ENCODE assay signal across 8 mouse cellular contexts in genomic region chr9:44336093-44336406, GRCm38 (mm10). TPM values are rescaled to one million over a fixed set of nuclear protein-coding genes. Genes with fewer than 3 reads are reported as not detected.
DNase-seq lines count a peak whose midpoint lies in the region; ATAC-seq and TF ChIP-seq lines count a peak whose summit lies in the region.

No protein-coding gene starts in this region.

- no peak for ATAC-seq in heart, embryonic 11.5 days (replicated peaks; ENCODE audit: insufficient number of reproducible peaks, low FRiP score, low TSS enrichment)
- ATAC-seq in forebrain, embryonic 14.5 days = no peak
- no peak for ATAC-seq in liver, embryonic 14.5 days (ENCODE audit: insufficient read depth)
- no peak for ATAC-seq in granulocyte monocyte progenitor cell, adult 5-6 weeks (replicated peaks; ENCODE audit: poor library complexity, severe bottlenecking)

- TF ChIP-seq EP300 in ES-Bruce4 (IDR thresholded peaks at IDR 0.05; ENCODE audit: insufficient read depth, low read depth, low read length) = no peak
- peak; percentile 3; the same call in 1 of the 2 replicates for TF ChIP-seq EP300 in liver, embryonic 14.5 days (IDR thresholded peaks at IDR 0.05; ENCODE audit: low read depth)

- TF ChIP-seq POLR2A in ES-Bruce4 (IDR thresholded peaks at IDR 0.05; ENCODE audit: insufficient read depth, low read length) = no peak

- H3K27ac ChIP-seq in heart, embryonic 11.5 days (ENCODE audit: low read depth, low read length) = peak overlapping the region; percentile 94; the same call in 1 of the 2 replicates
- H3K27ac ChIP-seq in ES-Bruce4 (ENCODE audit: insufficient read depth, low read length) = peak overlapping the region; percentile 54
- no peak overlapping the region for H3K27ac ChIP-seq in forebrain, embryonic 14.5 days (ENCODE audit: low read depth, low read length)
- peak overlapping the region; percentile 97 for H3K27ac ChIP-seq in liver, embryonic 14.5 days

- DNase-seq in heart, adult 8-10 months (ENCODE audit: low spot score) = no peak
- no peak for DNase-seq in forebrain, embryonic 14.5 days (ENCODE audit: low spot score)
- DNase-seq in liver, embryonic 14.5 days (ENCODE audit: low read depth in 3 of 3, low spot score in 3 of 3) = no peak
- DNase-seq in adrenal gland, adult 18-20 months (ENCODE audit: low spot score in 2 of 2) = no peak
- no peak for DNase-seq in spleen, adult 18-20 months

- TF ChIP-seq CTCF in ES-Bruce4 (IDR thresholded peaks at IDR 0.05; ENCODE audit: low read depth, low read length) = no peak
- TF ChIP-seq CTCF in liver, embryonic 14.5 days (IDR thresholded peaks at IDR 0.05; ENCODE audit: low read depth) = no peak

- peak overlapping the region; percentile 78 for H3K4me3 ChIP-seq in heart, embryonic 11.5 days (ENCODE audit: low read depth, low read length)
- H3K4me3 ChIP-seq in ES-Bruce4 (ENCODE audit: low read depth, low read length) = peak overlapping the region; percentile 97
- peak overlapping the region; percentile 83 for H3K4me3 ChIP-seq in forebrain, embryonic 14.5 days (ENCODE audit: low read depth, low read length)
- H3K4me3 ChIP-seq in liver, embryonic 14.5 days (ENCODE audit: insufficient read depth in 1 of 2, low read depth in 2 of 2, low read length in 2 of 2) = peak overlapping the region; percentile 95 to 97

- 1% methylated on average over 5 of the region's 5 CpGs for WGBS in heart, embryonic 11.5 days (ENCODE audit: insufficient replicate concordance)
- under 1% methylated on average over 5 of the region's 5 CpGs for WGBS in forebrain, embryonic 14.5 days
- WGBS in liver, embryonic 14.5 days (ENCODE audit: insufficient replicate concordance) = 0% methylated on average over 5 of the region's 5 CpGs

- peaks cover 20% of the 10 kb centered on the region for H3K36me3 ChIP-seq in heart, embryonic 11.5 days (ENCODE audit: control insufficient read depth, insufficient read depth, low read length)
- peaks cover 21% of the 10 kb centered on the region for H3K36me3 ChIP-seq in ES-Bruce4 (ENCODE audit: control insufficient read depth, insufficient read depth, low read length, poor library complexity, severe bottlenecking)
- H3K36me3 ChIP-seq in forebrain, embryonic 14.5 days (ENCODE audit: control insufficient read depth, insufficient read depth, low read length) = peaks cover 53% of the 10 kb centered on the region
- peaks cover 82% of the 10 kb centered on the region for H3K36me3 ChIP-seq in liver, embryonic 14.5 days (replicated peaks; ENCODE audit: control insufficient read depth, insufficient read depth, low read depth)

- H3K4me2 ChIP-seq in heart, embryonic 11.5 days = peak overlapping the region; percentile 85
- peak overlapping the region; percentile 53 for H3K4me2 ChIP-seq in forebrain, embryonic 14.5 days (ENCODE audit: low read length)
- peak overlapping the region; percentile 98 for H3K4me2 ChIP-seq in liver, embryonic 14.5 days (ENCODE audit: low read depth)

- no peaks in the 10 kb centered on the region for H3K9me3 ChIP-seq in heart, embryonic 11.5 days (replicated peaks; ENCODE audit: control insufficient read depth, low read length)
- no peaks in the 10 kb centered on the region for H3K9me3 ChIP-seq in ES-Bruce4 (replicated peaks; ENCODE audit: control insufficient read depth, insufficient read depth, low read length, poor library complexity, severe bottlenecking)
- no peaks in the 10 kb centered on the region for H3K9me3 ChIP-seq in forebrain, embryonic 14.5 days (replicated peaks; ENCODE audit: control insufficient read depth, low read length)
- H3K9me3 ChIP-seq in liver, embryonic 14.5 days (ENCODE audit: control insufficient read depth, low read length) = no peaks in the 10 kb centered on the region

- H3K27me3 ChIP-seq in heart, embryonic 11.5 days (ENCODE audit: control insufficient read depth, insufficient read depth, low read length) = no peaks in the 10 kb centered on the region
- no peaks in the 10 kb centered on the region for H3K27me3 ChIP-seq in ES-Bruce4 (ENCODE audit: control insufficient read depth, insufficient read depth, low read length, poor library complexity, severe bottlenecking)
- no peaks in the 10 kb centered on the region for H3K27me3 ChIP-seq in forebrain, embryonic 14.5 days (replicated peaks; ENCODE audit: control insufficient read depth, insufficient read depth, low read length)
- H3K27me3 ChIP-seq in liver, embryonic 14.5 days (ENCODE audit: control insufficient read depth, insufficient read depth, low read length) = no peaks in the 10 kb centered on the region

- peaks cover 7% of the 10 kb centered on the region; the same call in 1 of the 2 replicates for H3K4me1 ChIP-seq in heart, embryonic 11.5 days (ENCODE audit: control insufficient read depth, insufficient read depth, low read length)
- peaks cover 5% of the 10 kb centered on the region for H3K4me1 ChIP-seq in ES-Bruce4 (ENCODE audit: control insufficient read depth, insufficient read depth, low read length)
- H3K4me1 ChIP-seq in forebrain, embryonic 14.5 days (ENCODE audit: control insufficient read depth, insufficient read depth, low read length) = peaks cover 12% of the 10 kb centered on the region
- H3K4me1 ChIP-seq in liver, embryonic 14.5 days (replicated peaks; ENCODE audit: control insufficient read depth in 2 of 2, insufficient read depth in 2 of 2, low read length in 1 of 2) = peaks cover 14 to 16% of the 10 kb centered on the region in 2 experiments

- H3K9ac ChIP-seq in heart, embryonic 11.5 days (ENCODE audit: low read depth, low read length) = peak overlapping the region; percentile 93
- peak overlapping the region; percentile 98 for H3K9ac ChIP-seq in ES-Bruce4 (ENCODE audit: low read depth, poor library complexity, severe bottlenecking)
- peak overlapping the region; percentile 94 for H3K9ac ChIP-seq in forebrain, embryonic 14.5 days (ENCODE audit: low read length)
- H3K9ac ChIP-seq in liver, embryonic 14.5 days (replicated peaks) = peak overlapping the region; percentile 99

RNA-seq across cellular contexts. Expression of gene H2afx, which starts 1.6 kb away (rescaled TPM):
- 199 and 232 TPM in 2 replicates for polyA plus RNA-seq in heart, embryonic 11.5 days (2014; fragmentation: Nextera tagmentation; extraction: Ambion mirVana)
- 10 to 100 TPM; 10.5 to 12.3 (median 11.4) TPM for total RNA-seq in heart, adult 8-10 months (2022)
- 173 and 202 TPM in 2 replicates for polyA plus RNA-seq in ES-Bruce4 (2011; ENCODE audit: insufficient read depth, insufficient read length, low read depth, missing spikeins)
- polyA plus RNA-seq in forebrain, embryonic 14.5 days (2014; fragmentation: Nextera tagmentation; extraction: Ambion mirVana) = 215 and 240 TPM in 2 replicates
- polyA plus RNA-seq in liver, embryonic 14.5 days (2012; rRNA removed) = 177 and 217 TPM in 2 replicates
- 168 and 190 TPM in 2 replicates for polyA plus RNA-seq in liver, embryonic 14.5 days (2014; fragmentation: Nextera tagmentation; extraction: Ambion mirVana)
- total RNA-seq in adrenal gland, adult 18-20 months (2021) = 10 to 100 TPM; 26.8 to 34.4 TPM
- total RNA-seq in granulocyte monocyte progenitor cell, adult 5-6 weeks (2014; fragmentation: Nextera tagmentation) = 76.3 and 96.9 TPM in 2 replicates
- 298 and 423 TPM in 2 replicates for total RNA-seq in granulocyte monocyte progenitor cell, adult 5-6 weeks (2017)

RNA-seq across cellular contexts. Expression of gene Hmbs, which starts 8.0 kb away (rescaled TPM):
- 258 and 291 TPM in 2 replicates for polyA plus RNA-seq in heart, embryonic 11.5 days (2014; fragmentation: Nextera tagmentation; extraction: Ambion mirVana)
- 10 to 100 TPM; 42.1 to 48.8 (median 45.4) TPM for total RNA-seq in heart, adult 8-10 months (2022)
- 76.5 and 80.3 TPM in 2 replicates for polyA plus RNA-seq in ES-Bruce4 (2011; ENCODE audit: insufficient read depth, insufficient read length, low read depth, missing spikeins)
- 68.5 and 74.3 TPM in 2 replicates for polyA plus RNA-seq in forebrain, embryonic 14.5 days (2014; fragmentation: Nextera tagmentation; extraction: Ambion mirVana)
- 837 and 876 TPM in 2 replicates for polyA plus RNA-seq in liver, embryonic 14.5 days (2012; rRNA removed)
- 1,376 and 1,452 TPM in 2 replicates for polyA plus RNA-seq in liver, embryonic 14.5 days (2014; fragmentation: Nextera tagmentation; extraction: Ambion mirVana)
- total RNA-seq in adrenal gland, adult 18-20 months (2021) = 10 to 100 TPM; 52.3 to 87.5 TPM
- total RNA-seq in granulocyte monocyte progenitor cell, adult 5-6 weeks (2014; fragmentation: Nextera tagmentation) = 64.3 and 92.6 TPM in 2 replicates
- total RNA-seq in granulocyte monocyte progenitor cell, adult 5-6 weeks (2017) = 32.2 and 47.4 TPM in 2 replicates

RNA-seq across cellular contexts. Expression of gene Dpagt1, which starts 10.2 kb away (rescaled TPM):
- 40.2 and 46.3 TPM in 2 replicates for polyA plus RNA-seq in heart, embryonic 11.5 days (2014; fragmentation: Nextera tagmentation; extraction: Ambion mirVana)
- total RNA-seq in heart, adult 8-10 months (2022) = 10 to 100 TPM; 19.4 to 23.5 (median 20.5) TPM
- polyA plus RNA-seq in ES-Bruce4 (2011; ENCODE audit: insufficient read depth, insufficient read length, low read depth, missing spikeins) = 13.7 and 17.4 TPM in 2 replicates
- polyA plus RNA-seq in forebrain, embryonic 14.5 days (2014; fragmentation: Nextera tagmentation; extraction: Ambion mirVana) = 38.2 and 39.7 TPM in 2 replicates
- 16.4 and 19.5 TPM in 2 replicates for polyA plus RNA-seq in liver, embryonic 14.5 days (2012; rRNA removed)
- polyA plus RNA-seq in liver, embryonic 14.5 days (2014; fragmentation: Nextera tagmentation; extraction: Ambion mirVana) = 18.8 and 20.2 TPM in 2 replicates
- total RNA-seq in adrenal gland, adult 18-20 months (2021) = 10 to 100 TPM; 21.7 to 30.9 TPM
- 41.0 and 48.8 TPM in 2 replicates for total RNA-seq in granulocyte monocyte progenitor cell, adult 5-6 weeks (2014; fragmentation: Nextera tagmentation)
- 18.2 and 26.4 TPM in 2 replicates for total RNA-seq in granulocyte monocyte progenitor cell, adult 5-6 weeks (2017)

RNA-seq across cellular contexts. Expression of gene C2cd2l, which starts 16.0 kb away (rescaled TPM):
- polyA plus RNA-seq in heart, embryonic 11.5 days (2014; fragmentation: Nextera tagmentation; extraction: Ambion mirVana) = 4.7 and 7.1 TPM in 2 replicates
- 10 to 100 TPM; 12.7 to 19.2 (median 14.1) TPM for total RNA-seq in heart, adult 8-10 months (2022)
- polyA plus RNA-seq in ES-Bruce4 (2011; ENCODE audit: insufficient read depth, insufficient read length, low read depth, missing spikeins) = 5.1 and 7.0 TPM in 2 replicates
- polyA plus RNA-seq in forebrain, embryonic 14.5 days (2014; fragmentation: Nextera tagmentation; extraction: Ambion mirVana) = 16.3 and 22.2 TPM in 2 replicates
- 13.0 and 17.3 TPM in 2 replicates for polyA plus RNA-seq in liver, embryonic 14.5 days (2012; rRNA removed)
- 7.4 and 8.9 TPM in 2 replicates for polyA plus RNA-seq in liver, embryonic 14.5 days (2014; fragmentation: Nextera tagmentation; extraction: Ambion mirVana)
- 10 to 100 TPM; 35.2 to 41.7 TPM for total RNA-seq in adrenal gland, adult 18-20 months (2021)
- 8.3 and 17.5 TPM in 2 replicates for total RNA-seq in granulocyte monocyte progenitor cell, adult 5-6 weeks (2014; fragmentation: Nextera tagmentation)
- total RNA-seq in granulocyte monocyte progenitor cell, adult 5-6 weeks (2017) = 4.2 and 5.9 TPM in 2 replicates

RNA-seq across cellular contexts. Expression of gene Vps11, which starts 25.4 kb away (rescaled TPM):
- polyA plus RNA-seq in heart, embryonic 11.5 days (2014; fragmentation: Nextera tagmentation; extraction: Ambion mirVana) = 15.1 and 19.8 TPM in 2 replicates
- total RNA-seq in heart, adult 8-10 months (2022) = 10 to 100 TPM; 15.3 to 20.2 (median 16.5) TPM
- 26.7 and 30.5 TPM in 2 replicates for polyA plus RNA-seq in ES-Bruce4 (2011; ENCODE audit: insufficient read depth, insufficient read length, low read depth, missing spikeins)
- polyA plus RNA-seq in forebrain, embryonic 14.5 days (2014; fragmentation: Nextera tagmentation; extraction: Ambion mirVana) = 33.3 and 33.8 TPM in 2 replicates
- 9.4 and 9.7 TPM in 2 replicates for polyA plus RNA-seq in liver, embryonic 14.5 days (2012; rRNA removed)
- polyA plus RNA-seq in liver, embryonic 14.5 days (2014; fragmentation: Nextera tagmentation; extraction: Ambion mirVana) = 11.5 and 12.0 TPM in 2 replicates
- 10 to 100 TPM; 52.5 to 70.4 TPM for total RNA-seq in adrenal gland, adult 18-20 months (2021)
- 25.8 and 27.1 TPM in 2 replicates for total RNA-seq in granulocyte monocyte progenitor cell, adult 5-6 weeks (2014; fragmentation: Nextera tagmentation)
- total RNA-seq in granulocyte monocyte progenitor cell, adult 5-6 weeks (2017) = 21.1 and 21.5 TPM in 2 replicates
